Comparison of ENCODE assay signal across 9 mouse cellular contexts in the genomic region with DNA sequence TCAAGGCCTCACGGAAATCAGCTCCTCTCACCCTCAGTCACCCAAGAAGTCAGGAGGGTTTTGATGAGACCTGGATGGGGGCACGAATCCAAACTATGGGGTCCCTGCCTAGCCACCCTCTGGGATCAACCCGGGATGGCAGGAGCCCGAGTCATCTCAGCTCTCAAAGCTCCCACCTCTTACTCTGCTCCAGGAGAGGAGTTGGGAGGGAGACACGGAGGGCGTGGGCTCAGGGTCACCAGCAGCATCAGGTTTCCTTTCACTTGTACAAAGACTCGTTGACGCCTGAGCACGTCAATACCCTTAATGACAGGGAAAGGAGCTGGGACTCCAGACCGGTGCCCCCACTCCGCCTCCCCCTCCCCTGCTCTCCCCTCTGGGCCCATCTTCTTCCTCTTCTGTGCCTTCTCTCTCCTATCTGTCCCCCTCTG.
DNase-seq lines count a peak whose midpoint lies in the region; ATAC-seq and TF ChIP-seq lines count a peak whose summit lies in the region.
"Had no signal": no experiment of that assay in that cellular context is flagged by ENCODE, and none has a peak within 500 bp of the region (broad histone marks: within the 10 kb centered on the region; RNA-seq: fewer than 3 reads in every experiment).

No protein-coding gene starts in this region.

- no peak for ATAC-seq in limb, embryonic 13.5 days (ENCODE audit: low FRiP score, low read depth)

- H3K9me3 ChIP-seq in limb, embryonic 13.5 days, result no peaks in the 10 kb centered on the region

- H3K4me1 ChIP-seq in testis, adult 2 months (ENCODE audit: control insufficient read depth, insufficient read depth, low read length), result peaks cover 13% of the 10 kb centered on the region
- peaks cover 21% of the 10 kb centered on the region; the same call in 1 of the 2 replicates for H3K4me1 ChIP-seq in limb, embryonic 13.5 days

- no peak overlapping the region for H3K9ac ChIP-seq in limb, embryonic 13.5 days

- TF ChIP-seq CTCF in testis, adult 2 months (IDR thresholded peaks at IDR 0.05; ENCODE audit: control insufficient read depth, insufficient read depth, insufficient replicate concordance, low read depth, low read length), result no peak

- TF ChIP-seq POLR2A in testis, adult 2 months (IDR thresholded peaks at IDR 0.05; ENCODE audit: control insufficient read depth, low read depth, low read length), result no peak

- peak overlapping the region; percentile 74; the same call in 1 of the 2 replicates for H3K4me3 ChIP-seq in testis, adult 2 months (ENCODE audit: control insufficient read depth, low read depth, low read length)
- peak overlapping the region; percentile 49; the same call in 1 of the 2 replicates for H3K4me3 ChIP-seq in limb, embryonic 13.5 days

- H3K4me2 ChIP-seq in limb, embryonic 13.5 days (replicated peaks), result peak overlapping the region; percentile 89

- intact Hi-C loops in gastrocnemius, postnatal 14 days (cut with DNase I; ENCODE audit: low total_unique reads), result loop anchor here (5.0 kb wide), 2 partner anchors 164 to 319 kb away; no protein-coding TSS in a partner anchor

- H3K27ac ChIP-seq in testis, adult 2 months (ENCODE audit: control insufficient read depth, insufficient read depth, low read depth, low read length), result no peak overlapping the region
- H3K27ac ChIP-seq in limb, embryonic 13.5 days, result no peak overlapping the region
- H3K27ac ChIP-seq: macrophage had no signal

- DNase-seq in embryo, embryonic 10.5 days (ENCODE audit: low spot score), result peak; percentile 38
- no peak for DNase-seq in embryo, embryonic 9.5 days (ENCODE audit: extremely low spot score)
- DNase-seq in testis, postnatal 14 days (ENCODE audit: low spot score), result no peak
- DNase-seq in layer of hippocampus, adult 11-12 months (ENCODE audit: low spot score), result no peak
- no peak for DNase-seq in gastrocnemius, postnatal 14 days
- DNase-seq in frontal cortex, postnatal 36 days (ENCODE audit: low spot score in 2 of 2), result no peak

- no peaks in the 10 kb centered on the region for H3K27me3 ChIP-seq in testis, adult 2 months (ENCODE audit: control insufficient read depth, insufficient read depth, low read length)
- peaks cover 60% of the 10 kb centered on the region for H3K27me3 ChIP-seq in limb, embryonic 13.5 days

- 15% methylated on average over 11 of the region's 11 CpGs for WGBS in limb, embryonic 13.5 days

- no peaks in the 10 kb centered on the region for H3K36me3 ChIP-seq in testis, adult 2 months (ENCODE audit: control insufficient read depth, insufficient read depth, low read length)
- no peaks in the 10 kb centered on the region for H3K36me3 ChIP-seq in limb, embryonic 13.5 days
